Mouse (Mus musculus) adrenal gland, postnatal 14 days (tissue): ENCODE data around the gene Hspb8. TPM values are rescaled to one million over a fixed set of nuclear protein-coding genes. Genes with fewer than 3 reads are reported as not detected.
"Not testable (repeated sequence)": the region's sequence is repeated elsewhere in the genome, so short reads cannot be mapped to it uniquely, and the experiment has no call there.

Source experiments
- DNase-seq: peaks from one replicate; pipeline ENCODE4 v3.0.0; 2021; ENCODE audit warnings: mixed read lengths
- total RNA-seq: library from RNA; stranded (reverse); gene quantifications from 2 replicates; pipeline ENCODE4 v1.2.3, GENCODE M21; 2021

The Hspb8 gene
- total RNA-seq, 1 experiment from 2014 or later: 45.9 TPM

- peak; percentile 55 for DNase-seq
Observed at GRCm38 (mm10) chr5:116434976-116435850, 12.5 kb upstream of the Hspb8 start.

GRCm38 (mm10) chr5:116432871-116433270 lies 10.2 kb upstream of the Hspb8 start:
- no peak for DNase-seq

- DNase-seq: no peak
Observed at GRCm38 (mm10) chr5:116426701-116427100, 4.0 kb upstream of the Hspb8 start.

- not testable (repeated sequence) for DNase-seq
Observed at GRCm38 (mm10) chr5:116425709-116426108, 3.0 kb upstream of the Hspb8 start.

GRCm38 (mm10) chr5:116425273-116425672 lies 2.6 kb upstream of the Hspb8 start:
- DNase-seq: peak; percentile 48

GRCm38 (mm10) chr5:116423746-116424145 lies 1.1 kb upstream of the Hspb8 start:
- no peak for DNase-seq

- peak; percentile 35 for DNase-seq
Observed at GRCm38 (mm10) chr5:116421791-116422481, 728 bp downstream of the Hspb8 start.

GRCm38 (mm10) chr5:116420759-116421225 lies 1.9 kb downstream of the Hspb8 start:
- DNase-seq: peak; percentile 50

- DNase-seq: no peak
Observed at GRCm38 (mm10) chr5:116420213-116420612, 2.5 kb downstream of the Hspb8 start.

GRCm38 (mm10) chr5:116419322-116420045 lies 3.2 kb downstream of the Hspb8 start:
- DNase-seq: peak; percentile 34

- DNase-seq: no peak
Observed at GRCm38 (mm10) chr5:116416208-116416607, 6.5 kb downstream of the Hspb8 start.

GRCm38 (mm10) chr5:116409689-116410590 lies 12.7 kb downstream of the Hspb8 start:
- DNase-seq: no peak

GRCm38 (mm10) chr5:116408965-116409364 lies 13.7 kb downstream of the Hspb8 start:
- peak; percentile 57 for DNase-seq

- peak; percentile 46 for DNase-seq
Observed at GRCm38 (mm10) chr5:116407936-116408335, 14.7 kb downstream of the Hspb8 start.

- no peak for DNase-seq
Observed at GRCm38 (mm10) chr5:116407321-116407720, 15.3 kb downstream of the Hspb8 start.

GRCm38 (mm10) chr5:116406507-116406906 lies 16.2 kb downstream of the Hspb8 start:
- DNase-seq: no peak

GRCm38 (mm10) chr5:116405934-116406333 lies 16.7 kb downstream of the Hspb8 start:
- no peak for DNase-seq

GRCm38 (mm10) chr5:116404063-116404462 lies 18.6 kb downstream of the Hspb8 start:
- DNase-seq: no peak

- no peak for DNase-seq
Observed at GRCm38 (mm10) chr5:116400801-116401200, 21.9 kb downstream of the Hspb8 start.

- peak; percentile 83 for DNase-seq
Observed at GRCm38 (mm10) chr5:116400042-116400730, 22.5 kb downstream of the Hspb8 start.

GRCm38 (mm10) chr5:116396104-116396503 lies 26.6 kb downstream of the Hspb8 start:
- DNase-seq: no peak
